Mouse (Mus musculus): Measurements from ENCODE around the gene Col15a1.

Gene Col15a1

DNA sequence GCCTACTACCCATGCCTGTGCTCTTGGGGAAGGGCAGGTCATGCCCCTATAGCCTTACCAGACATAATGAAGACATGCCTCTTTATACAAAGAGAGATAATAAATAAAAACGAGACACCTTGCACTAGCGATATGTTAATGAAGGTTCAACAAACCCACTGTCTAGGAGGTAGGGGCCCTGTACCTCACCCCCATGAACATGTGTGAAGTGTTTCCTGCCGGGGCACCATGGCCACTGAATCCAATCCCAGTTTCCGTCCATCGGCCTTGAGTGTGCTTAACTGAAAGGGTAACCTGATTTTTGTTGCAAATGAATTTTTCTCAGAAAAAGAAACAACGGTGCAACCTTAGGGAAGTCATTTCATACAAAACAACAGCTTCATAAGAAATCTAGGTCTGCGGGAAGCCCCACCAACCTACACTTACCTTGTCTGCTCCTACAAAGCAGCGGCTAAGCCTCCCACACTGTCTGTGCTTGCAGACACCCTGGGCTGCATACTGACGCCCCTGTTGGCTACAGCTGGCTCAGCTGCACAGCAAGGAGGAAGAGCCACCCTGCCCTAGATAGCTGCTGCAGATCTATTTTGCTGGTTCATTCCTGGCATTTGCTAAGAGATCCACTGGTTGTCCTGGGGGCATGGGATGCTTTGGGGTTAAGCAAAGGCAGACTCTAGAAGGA is 64.6 kb downstream of the Col15a1 start:
- DNase-seq (ENCODE audit: low read depth), result peak; percentile 40

DNA sequence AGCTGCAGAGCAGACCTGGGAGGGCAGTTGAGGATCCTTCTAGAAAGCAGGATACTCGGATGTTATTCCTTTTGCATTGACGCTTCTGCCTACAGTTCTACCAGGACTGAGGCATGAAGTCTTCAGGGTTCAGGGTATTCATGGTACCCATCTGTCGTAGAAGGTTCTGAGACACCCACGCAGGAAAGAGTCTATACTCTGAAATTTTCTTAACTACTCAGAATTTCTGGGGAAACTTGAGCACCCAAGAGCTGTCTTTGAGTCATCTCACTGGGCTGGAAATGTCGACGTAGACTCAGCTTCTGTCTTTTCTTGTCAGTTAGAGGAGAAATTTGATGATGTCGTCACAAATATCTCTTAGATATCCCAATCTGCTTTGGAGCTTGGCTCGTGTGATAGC is 65.8 kb downstream of the Col15a1 start:
- no peak for DNase-seq (ENCODE audit: low read depth)

DNA sequence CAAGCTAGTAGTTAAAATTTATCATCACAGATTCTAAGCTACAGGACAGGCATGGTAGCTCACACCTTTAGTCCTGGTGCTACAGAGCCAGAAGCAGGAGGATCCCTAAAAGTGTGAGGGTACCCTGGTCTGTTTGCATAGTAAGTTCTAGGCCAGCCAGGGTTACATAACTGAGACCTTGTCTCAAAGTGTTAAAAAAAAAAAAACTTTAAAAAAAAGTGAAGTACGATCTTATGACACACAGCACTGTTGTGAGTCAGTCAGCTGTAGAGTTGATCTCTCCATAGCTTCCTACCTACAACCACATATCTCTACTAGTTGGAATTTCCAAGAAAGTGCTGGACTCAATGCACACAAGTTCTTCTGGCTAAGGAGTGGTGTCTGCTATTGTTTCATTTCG is 67.0 kb downstream of the Col15a1 start:
- no peak for DNase-seq (ENCODE audit: low read depth)

DNA sequence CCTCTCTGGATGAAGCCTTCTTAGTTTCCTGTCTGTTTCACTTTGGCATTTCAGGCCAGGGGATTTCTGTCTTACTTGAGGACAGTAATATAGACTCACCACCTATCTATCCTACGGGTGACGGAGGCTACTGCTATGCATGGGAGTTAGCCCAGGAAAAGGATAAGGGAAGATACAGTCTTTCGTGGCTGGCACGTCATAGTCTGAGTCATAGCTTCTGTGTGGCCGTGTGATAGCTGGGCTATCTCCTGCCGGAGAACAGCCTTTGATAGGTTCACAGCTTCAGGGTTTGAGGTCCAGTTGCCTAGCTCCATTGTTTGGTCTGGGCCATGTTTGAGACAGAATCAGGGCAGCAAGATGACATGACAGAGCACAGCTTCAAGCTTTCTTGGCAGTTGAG is 70.4 kb downstream of the Col15a1 start:
- no peak for DNase-seq (ENCODE audit: low read depth)

DNA sequence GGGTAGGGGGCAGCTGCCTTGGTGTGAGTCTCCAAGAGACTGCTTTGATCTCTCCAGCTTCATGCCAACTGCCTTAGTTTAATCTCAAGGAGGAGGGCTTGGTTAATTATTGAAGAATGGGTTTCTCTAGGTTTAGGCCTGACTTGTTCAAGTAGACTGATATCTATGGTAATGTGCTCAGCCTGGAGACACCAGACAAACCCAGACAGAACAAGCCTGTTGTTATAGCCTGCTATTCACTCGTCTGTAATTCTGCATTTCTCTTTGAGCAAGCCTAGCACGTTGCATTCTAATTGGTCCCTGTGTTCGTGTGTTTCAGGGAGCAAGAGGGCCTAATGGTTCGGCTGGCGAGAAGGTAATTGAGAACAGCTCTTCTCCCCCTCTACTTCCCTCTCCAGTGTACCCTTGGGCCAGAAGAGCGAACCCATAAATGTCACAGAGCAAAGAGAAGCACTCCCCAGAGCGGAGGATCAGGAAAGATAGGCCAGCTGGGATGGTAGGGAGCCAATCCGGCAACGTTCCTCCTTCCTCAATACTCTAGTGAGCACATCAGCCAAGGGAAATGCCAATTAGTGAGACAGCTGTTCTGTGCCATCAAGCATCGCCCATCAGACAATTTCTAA is 71.2 kb downstream of the Col15a1 start:
- DNase-seq (ENCODE audit: low read depth), result no peak

DNA sequence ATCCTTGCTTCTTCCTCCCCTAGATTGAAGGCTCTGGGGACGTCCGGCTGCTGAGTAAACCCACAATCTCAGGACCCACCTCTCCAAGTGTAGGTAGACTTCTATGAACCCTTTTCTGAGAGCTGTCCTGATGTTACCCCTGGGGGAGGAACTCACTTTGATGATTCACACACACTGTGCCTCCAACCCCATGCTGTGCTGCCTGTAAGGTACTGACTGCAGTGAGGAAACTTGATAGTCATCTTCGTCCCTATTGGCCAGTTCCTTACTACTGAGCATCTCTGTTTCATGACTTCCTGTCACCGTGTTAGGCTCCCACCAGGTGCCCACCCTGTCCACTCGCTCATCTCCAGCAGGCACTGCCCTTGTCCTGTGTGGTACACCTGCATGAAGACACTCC is 72.2 kb downstream of the Col15a1 start:
- DNase-seq (ENCODE audit: low read depth), result no peak

DNA sequence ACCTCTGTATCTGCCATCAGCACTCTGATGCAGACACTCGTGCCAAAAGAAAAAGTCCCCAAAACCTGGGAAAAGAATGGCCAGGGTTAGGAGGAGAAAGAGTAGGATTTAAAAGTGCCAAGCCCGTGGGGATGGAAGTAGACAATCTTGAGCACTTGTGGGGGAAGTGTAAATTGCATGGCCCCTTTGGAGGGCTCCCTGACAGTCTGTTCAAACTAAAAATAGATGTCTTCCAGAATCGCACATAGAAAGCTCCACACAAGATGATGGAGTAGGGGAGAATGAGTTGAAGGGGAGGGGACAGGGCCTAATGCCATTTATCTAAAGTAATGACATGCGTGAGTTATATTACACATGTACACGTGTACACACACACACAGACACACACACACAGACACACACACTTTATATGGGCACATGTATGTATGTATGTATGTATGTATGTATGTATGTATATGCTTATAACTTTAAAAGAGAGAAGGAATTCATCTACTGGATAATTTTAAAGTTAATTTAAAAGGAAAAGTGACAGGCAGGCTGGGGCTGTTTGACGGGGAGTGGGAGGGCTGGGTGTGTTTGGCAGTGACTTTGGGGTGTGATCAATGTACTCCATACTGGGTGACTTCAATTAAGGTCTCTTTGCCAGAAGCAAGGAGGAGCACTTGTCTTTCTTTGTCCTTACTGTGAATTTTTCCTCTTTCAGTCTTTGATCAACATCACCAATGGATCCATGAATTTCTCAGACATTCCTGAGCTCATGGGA is 74.1 kb downstream of the Col15a1 start:
- no peak for DNase-seq (ENCODE audit: low read depth)

DNA sequence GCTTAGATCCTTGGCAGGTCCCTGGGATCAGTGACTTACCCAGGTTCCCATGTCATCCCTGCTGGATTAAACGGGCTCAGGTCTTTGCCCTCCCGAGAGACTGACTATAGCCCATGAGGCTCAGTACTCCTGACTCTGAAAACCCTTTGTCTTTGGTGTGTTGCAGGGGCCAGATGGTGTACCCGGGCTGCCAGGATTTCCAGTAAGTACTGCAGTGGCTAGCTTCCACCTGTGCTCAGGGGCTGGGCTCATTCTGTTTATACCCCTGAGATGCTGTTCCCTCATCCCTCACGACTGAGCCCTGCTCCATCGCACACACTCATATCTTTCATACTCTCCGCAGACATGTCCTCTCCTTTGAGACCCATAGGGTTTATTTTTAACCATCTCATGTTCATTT is 76.3 kb downstream of the Col15a1 start:
- DNase-seq (ENCODE audit: low read depth), result no peak

DNA sequence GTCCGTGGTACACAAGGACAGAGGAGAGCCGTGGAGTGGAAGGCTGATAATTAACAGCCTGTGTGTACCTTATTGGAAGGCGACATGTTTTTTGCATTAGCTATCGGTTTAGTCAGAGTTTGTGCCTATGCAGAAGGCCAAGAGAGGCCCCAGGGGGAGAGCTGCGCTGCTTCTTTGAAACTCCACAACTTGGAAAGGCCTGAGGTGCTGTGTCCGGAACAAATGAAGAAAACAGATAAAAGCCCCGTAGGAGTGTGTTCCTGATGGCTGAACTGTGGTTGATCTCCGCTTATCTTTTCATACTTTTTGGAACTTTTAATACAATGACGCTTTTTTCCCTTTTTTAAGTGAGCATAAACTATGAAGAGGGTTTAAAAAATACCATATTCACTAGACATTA is 76.9 kb downstream of the Col15a1 start:
- no peak for DNase-seq (ENCODE audit: low read depth)

DNA sequence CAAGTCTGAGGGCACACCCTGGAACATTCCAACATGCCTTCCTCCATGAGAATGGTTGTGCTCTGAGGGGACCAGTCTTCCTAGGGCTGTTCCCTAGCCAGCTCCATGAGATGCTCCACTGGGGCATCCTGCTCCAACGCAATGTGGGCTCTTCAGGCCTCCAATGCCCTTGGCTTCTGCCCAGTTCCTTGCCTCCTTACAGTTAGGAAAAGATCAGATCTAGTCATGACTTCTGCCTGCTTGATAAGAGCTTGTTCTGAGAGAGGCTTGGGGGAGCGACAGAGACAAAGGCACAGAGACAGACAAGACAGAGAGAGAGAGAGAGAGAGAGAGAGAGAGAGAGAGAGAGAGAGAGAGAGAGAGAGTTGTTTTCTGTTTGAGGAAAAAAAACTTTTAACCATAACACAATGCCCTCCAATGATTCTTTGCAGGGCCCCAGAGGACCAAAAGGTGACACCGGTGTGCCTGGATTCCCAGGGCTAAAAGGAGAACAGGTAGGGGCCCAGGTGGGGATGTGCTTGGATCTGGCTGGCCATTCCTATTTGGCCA is 78.7 kb downstream of the Col15a1 start:
- no peak for DNase-seq (ENCODE audit: low read depth)

DNA sequence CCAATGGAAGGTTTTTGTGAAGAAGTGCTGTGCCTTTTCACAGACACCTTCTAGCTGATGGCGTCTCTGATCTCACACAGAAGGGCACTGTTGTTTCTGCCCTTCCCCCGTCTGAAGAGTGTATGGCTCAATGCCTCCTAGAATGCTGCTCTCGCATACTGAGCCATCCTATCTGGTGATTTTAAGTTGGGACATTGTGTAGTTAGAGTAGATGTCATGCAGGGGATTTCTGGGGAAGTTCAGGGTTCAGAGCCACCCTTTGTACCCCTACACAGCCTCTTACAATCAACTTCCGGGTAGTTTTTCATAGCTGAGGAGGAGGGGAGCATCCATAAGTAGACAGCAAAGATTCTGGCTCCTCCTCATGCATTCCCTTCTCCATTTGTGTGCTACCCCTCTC is 79.5 kb downstream of the Col15a1 start:
- DNase-seq (ENCODE audit: low read depth), result peak; percentile 39

DNA sequence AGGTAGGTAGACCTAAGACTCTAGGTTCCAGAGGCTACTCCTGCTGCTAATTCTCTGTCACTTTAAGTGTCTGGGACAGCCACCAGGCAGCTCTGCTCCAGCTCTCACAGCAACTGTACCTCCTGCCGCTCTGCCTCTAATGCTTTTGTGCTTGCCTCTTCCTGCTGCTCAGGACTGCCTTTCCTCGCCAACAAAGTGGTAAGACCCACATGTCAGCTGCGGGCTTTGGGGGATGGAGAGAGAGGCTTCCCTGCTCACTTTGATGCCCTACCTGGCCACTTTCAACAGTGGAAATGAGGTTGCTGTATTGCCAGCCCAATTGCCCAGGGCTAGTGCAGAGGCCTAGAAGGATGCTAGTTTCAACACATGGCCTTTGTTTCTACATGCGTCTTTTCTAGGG is 80.3 kb downstream of the Col15a1 start:
- no peak for DNase-seq (ENCODE audit: low read depth)

DNA sequence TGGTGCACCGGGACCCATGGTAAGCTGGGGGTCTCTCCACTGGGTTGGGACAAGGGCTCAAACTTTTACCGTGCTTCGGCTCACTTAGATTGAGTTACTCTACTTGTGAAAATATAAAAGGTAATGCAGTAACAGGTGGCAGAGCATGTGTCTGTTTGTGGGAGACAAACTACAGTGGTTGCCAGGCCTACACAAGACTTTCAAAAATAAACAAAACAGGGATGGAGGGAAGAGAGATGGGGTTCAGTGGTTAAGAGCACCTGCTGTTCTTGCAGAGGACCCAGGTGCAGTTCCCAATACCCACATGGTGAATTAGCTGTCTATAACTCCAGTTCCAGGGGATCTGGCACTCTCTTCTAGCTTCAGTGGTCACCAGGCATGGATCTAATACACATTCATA is 81.6 kb downstream of the Col15a1 start:
- no peak for DNase-seq (ENCODE audit: low read depth)

DNA sequence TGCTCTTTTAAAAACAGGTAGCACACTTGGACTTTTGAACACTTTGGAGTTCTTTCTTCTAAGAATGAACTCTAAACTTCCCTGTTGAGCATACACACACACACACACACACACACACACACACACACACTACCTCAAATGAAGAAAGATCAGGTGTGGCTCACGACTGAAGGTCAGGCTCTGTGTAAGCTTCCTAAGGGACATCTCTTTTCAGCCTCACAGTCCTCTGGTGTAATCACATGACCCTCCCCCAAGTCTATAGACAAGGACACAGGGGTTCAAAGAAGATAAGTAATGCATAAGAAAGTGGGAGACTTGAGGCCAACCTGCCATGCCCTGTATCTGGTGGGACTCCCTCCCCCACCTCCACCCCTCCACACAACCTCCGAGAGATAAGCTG is 82.5 kb downstream of the Col15a1 start:
- no peak for DNase-seq (ENCODE audit: low read depth)

DNA sequence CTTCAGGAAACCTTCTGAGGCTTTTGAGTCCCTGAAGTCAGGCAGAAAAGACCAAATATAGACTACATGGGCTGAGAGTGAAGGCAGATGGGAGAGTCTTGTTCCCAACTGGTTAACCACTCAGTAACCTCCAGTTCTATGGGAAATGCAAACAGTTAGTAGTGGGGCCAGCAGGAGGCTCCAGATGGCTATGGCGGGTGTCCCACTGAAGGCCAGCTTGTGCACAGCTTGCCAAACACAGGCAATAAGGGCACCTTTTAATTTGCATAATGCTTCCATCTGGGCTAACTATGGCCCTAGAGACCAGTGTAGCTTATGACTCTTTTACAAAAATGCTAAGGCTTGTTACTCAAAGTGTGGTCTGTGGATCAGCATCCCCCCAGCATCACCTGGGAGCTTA is 83.1 kb downstream of the Col15a1 start:
- no peak for DNase-seq (ENCODE audit: low read depth)

DNA sequence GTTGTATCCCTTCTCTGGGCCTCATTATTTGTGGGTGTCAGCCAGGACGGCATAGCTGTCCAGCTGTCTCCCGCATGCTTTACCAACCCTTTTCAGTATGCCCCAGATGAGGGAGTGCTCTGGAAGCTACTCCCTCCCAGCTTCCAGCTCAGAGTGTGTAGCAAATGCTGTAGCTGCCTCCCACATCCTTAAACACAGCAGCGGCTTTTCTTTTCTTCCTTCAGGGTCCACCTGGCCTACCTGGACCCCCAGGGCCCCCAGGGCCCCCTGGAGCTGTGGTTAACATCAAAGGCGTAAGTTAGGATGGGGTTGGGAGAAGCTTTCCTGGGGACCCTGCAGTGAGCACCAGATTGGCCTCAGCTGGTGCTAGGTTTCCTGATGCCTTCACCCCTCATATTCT is 85.0 kb downstream of the Col15a1 start:
- DNase-seq (ENCODE audit: low read depth), result no peak

DNA sequence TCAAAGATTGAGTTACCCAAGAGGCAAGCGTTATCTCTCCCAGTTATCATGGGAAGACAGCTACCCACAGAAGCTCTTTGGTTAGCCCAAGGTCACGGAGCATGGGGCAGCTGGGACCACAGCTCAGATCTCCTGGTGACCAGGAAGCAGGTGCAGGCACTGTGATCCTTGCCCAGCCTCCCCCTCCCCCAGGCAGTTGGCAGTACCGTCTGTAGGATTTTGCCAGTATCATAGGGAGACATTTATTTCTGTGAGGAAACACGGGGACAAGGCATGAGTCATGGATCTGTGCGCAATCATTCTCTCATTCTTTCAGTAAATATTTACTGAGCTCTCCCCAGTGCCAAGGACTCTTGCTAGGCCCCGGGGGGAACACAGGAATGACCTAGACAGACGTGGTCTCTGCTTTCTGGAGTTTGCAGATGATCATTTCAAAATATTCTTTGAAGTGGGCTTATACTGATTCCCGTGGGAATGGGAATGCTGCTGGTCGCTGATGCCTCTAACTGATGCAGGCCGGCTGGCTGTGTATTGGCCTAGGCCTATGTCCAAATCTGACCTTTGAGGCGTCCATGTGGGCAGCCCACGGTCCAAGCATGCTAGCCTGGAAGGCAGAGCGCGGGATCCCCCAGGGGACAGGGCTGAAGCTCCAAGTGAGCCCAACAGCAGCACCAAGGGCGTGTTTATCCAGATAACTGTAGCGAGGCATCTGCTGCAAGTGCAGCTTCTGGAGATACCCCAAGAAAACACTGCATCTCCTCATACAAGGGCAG is 86.0 kb downstream of the Col15a1 start:
- DNase-seq (ENCODE audit: low read depth), result no peak

DNA sequence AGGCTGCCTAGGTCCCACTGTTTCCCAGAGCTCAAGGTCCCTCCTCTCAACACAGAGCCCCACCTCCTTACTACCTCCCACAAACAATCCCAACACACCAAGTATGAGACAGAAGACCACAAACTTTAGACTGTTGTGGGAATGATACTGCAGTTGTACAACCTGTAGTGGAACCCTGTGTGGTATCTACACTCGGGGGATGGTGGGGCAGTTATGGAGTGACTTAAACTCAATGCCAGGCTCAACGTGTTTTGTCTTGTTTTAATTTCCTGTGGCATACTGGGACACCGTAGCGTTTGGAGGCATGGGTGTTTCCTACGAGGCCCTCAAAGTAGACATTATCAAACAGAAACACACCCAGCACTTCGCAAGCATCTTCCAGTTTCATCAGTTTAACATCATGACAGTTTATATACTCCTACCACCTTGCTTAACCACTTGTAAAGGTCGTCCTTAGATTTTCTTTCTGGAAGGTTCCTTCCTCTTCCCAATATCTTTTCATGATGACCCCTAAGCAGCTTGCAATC is 86.6 kb downstream of the Col15a1 start:
- no peak for DNase-seq (ENCODE audit: low read depth)

DNA sequence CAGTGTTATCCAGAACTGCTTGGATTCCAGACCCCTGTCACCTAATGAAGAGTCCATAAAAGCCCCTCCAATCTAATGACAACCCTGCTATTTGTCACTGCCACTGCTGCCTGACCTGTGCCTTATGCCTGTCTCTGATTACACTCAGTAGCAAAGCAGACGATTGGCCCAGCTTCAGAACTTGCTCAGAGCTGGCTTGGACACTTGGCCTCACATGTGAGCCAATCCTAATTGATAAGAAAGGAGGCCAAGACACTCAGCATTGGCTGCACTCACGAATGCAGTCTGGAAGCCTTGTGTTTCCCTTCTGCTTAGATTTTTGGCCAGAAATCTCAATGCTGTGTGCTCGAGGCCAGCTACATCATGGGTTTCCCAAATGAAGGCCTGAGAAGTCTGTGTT is 87.6 kb downstream of the Col15a1 start:
- no peak for DNase-seq (ENCODE audit: low read depth)

DNA sequence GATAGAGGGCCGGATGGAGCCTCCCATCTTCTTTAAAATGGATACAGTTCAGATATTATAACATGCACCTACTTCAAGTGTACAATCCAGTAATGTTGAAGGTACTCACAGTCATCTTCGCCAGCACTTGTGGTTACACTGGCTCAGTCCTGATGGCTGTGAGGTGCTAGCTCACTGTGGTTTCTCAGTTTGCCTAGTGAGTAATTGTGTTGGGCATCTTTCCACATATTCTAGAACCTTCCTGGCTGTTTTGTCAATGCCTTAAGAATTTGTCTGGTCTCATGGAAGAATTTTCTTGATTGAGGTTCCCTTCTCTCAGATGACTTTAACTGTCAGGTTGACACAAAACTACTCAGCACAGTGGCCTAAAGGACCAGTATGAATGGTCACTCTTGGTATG is 92.7 kb downstream of the Col15a1 start:
- no peak for DNase-seq (ENCODE audit: low read depth)

DNA sequence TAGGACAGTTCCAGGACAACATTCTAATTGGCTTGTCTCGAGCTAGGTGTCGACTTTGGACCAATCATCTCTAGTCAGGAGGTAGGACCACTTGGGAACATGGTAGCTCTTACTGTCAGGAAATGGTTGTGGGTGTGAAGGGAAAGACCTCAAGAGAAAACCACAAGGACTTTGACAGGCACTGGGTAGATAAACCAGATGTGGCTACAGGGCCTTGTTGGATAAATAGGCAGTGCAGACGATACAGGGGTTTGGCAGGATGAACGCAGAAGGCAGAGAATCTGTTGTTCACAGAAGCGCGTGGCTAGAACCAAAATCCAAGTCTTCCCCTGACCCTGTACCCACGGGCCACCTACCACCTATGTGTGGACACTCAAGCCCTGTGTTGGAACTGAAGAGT is 94.6 kb downstream of the Col15a1 start:
- DNase-seq (ENCODE audit: low read depth), result peak; percentile 46

DNA sequence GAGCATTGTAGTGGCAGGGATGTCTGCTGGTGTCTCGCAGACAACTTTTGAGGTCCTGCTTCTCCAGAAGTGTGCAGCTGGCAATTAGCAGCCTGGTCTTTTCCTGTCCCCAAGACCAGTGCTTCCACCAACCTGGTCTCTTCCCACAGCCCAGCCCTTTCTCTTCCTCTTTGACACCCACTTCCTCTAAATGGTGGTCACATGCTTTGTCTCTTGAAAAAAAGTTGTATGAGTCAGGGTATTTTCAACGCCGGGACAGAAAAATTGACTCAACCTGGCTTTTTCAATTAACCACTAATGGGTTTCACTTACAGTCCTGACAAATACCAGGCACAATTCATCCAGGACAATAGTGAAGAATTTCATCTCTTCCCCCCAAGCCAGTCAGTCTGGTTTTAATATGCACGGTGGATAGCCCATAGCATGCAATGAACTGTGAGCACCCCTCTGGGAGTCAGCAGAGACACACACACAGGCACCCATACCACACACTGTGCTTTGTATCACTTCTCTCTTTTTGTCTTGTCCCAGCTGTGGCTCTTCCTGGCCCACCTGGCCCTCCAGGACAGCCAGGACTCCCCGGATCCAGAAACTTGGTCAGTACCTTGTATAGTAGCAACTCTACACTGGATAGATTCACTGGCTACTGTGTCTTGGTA is 95.5 kb downstream of the Col15a1 start:
- DNase-seq (ENCODE audit: low read depth), result peak; percentile 51

Data from naive thymus-derived CD4-positive, alpha-beta T cell, adult 2 months (primary cell).